Mouse (Mus musculus) myocyte (in vitro differentiated cells): ENCODE measurements around the gene Fam221a. TPM values are rescaled to one million over a fixed set of nuclear protein-coding genes. Genes with fewer than 3 reads are reported as not detected.
"Not testable (repeated sequence)": the region's sequence is repeated elsewhere in the genome, so short reads cannot be mapped to it uniquely, and the experiment has no call there.

Experiments
- H3K27me3 ChIP-seq: one replicate; pipeline ENCODE4 v1.6.1; 2011; ENCODE audit not compliant: control insufficient read depth, insufficient read depth, insufficient read length
- H3K36me3 ChIP-seq: one replicate; pipeline ENCODE4 v1.6.1; 2011; ENCODE audit not compliant: control insufficient read depth, insufficient read depth
- H3K4me2 ChIP-seq: one replicate; pipeline ENCODE4 v1.6.1; 2011; ENCODE audit warnings: low read depth, control low read depth
- H3K4me3 ChIP-seq: one replicate; pipeline ENCODE4 v1.5.1; 2011; ENCODE audit warnings: mild to moderate bottlenecking, control low read depth, moderate library complexity
- H3K79me2 ChIP-seq: one replicate; pipeline ENCODE4 v1.6.1; 2011; ENCODE audit not compliant: control insufficient read depth, insufficient read depth
- H3ac ChIP-seq: one replicate; pipeline ENCODE4 v1.6.1; 2011; ENCODE audit not compliant: control insufficient read depth, insufficient read length
- CEBPB ChIP-seq: IDR thresholded peaks from 2 replicates; pipeline ENCODE4 v1.6.1; 2011; ENCODE audit warnings: mild to moderate bottlenecking, moderate library complexity; ENCODE audit not compliant: poor library complexity, insufficient read depth, severe bottlenecking
- E2F4 ChIP-seq: IDR thresholded peaks from one replicate; pipeline ENCODE4 v1.6.1; 2011; ENCODE audit warnings: mild to moderate bottlenecking, control low read depth, moderate library complexity; ENCODE audit not compliant: insufficient read depth
- MAX ChIP-seq: IDR thresholded peaks from one replicate; pipeline ENCODE4 v1.6.1; 2011; ENCODE audit warnings: low read depth, mild to moderate bottlenecking, control low read depth
- MYOD1 ChIP-seq, 3 experiments: IDR thresholded peaks; one replicate each; pipeline ENCODE4 v1.6.1; 2011; ENCODE audit warnings: control low read depth in 2 of 3, low read depth in 2 of 3, mild to moderate bottlenecking in 2 of 3, moderate library complexity in 1 of 3; ENCODE audit not compliant: insufficient read length in 2 of 3, control insufficient read depth in 1 of 3
- MYOG ChIP-seq, 3 experiments: IDR thresholded peaks; one replicate each; pipeline ENCODE4 v1.6.1; 2011; ENCODE audit warnings: control low read depth in 2 of 3, low read depth in 2 of 3, mild to moderate bottlenecking in 2 of 3; ENCODE audit not compliant: insufficient read length in 2 of 3, control insufficient read depth in 1 of 3, insufficient read depth in 1 of 3
- POLR2A ChIP-seq: IDR thresholded peaks from one replicate; pipeline ENCODE4 v1.6.1; 2011; ENCODE audit warnings: low read depth, mild to moderate bottlenecking, control low read depth, moderate library complexity; ENCODE audit not compliant: insufficient read length
- POLR2AphosphoS2 ChIP-seq: IDR thresholded peaks from one replicate; pipeline ENCODE4 v1.6.1; 2011; ENCODE audit warnings: low read depth, control low read depth; ENCODE audit not compliant: insufficient read length
- REST ChIP-seq: IDR thresholded peaks from one replicate; pipeline ENCODE4 v1.6.1; 2011; ENCODE audit warnings: mild to moderate bottlenecking, control low read depth, moderate library complexity; ENCODE audit not compliant: insufficient read depth, insufficient read length
- SRF ChIP-seq: IDR thresholded peaks from one replicate; pipeline ENCODE4 v1.6.1; 2011; ENCODE audit warnings: low read depth; ENCODE audit not compliant: control insufficient read depth, insufficient read length
- TCF12 ChIP-seq: IDR thresholded peaks from one replicate; pipeline ENCODE4 v1.6.1; 2011; ENCODE audit warnings: mild to moderate bottlenecking, control low read depth; ENCODE audit not compliant: poor library complexity, insufficient read depth, severe bottlenecking
- TCF3 ChIP-seq: IDR thresholded peaks from one replicate; pipeline ENCODE4 v1.6.1; 2011; ENCODE audit warnings: low read depth, control low read depth; ENCODE audit not compliant: insufficient read length
- USF1 ChIP-seq: IDR thresholded peaks from one replicate; pipeline ENCODE4 v1.6.1; 2011; ENCODE audit warnings: low read depth, mild to moderate bottlenecking, control low read depth, moderate library complexity
- polyA plus RNA-seq: library from polyadenylated mRNA; unstranded; fragments of >200 nt; fragmentation: generic; extraction: Trizol; gene quantifications from one replicate; pipeline ENCODE4 v1.2.1, GENCODE M21; 2012; ENCODE audit warnings: missing spikeins

The Fam221a gene
- polyA plus RNA-seq, 1 experiment: 0.85 TPM

DNA sequence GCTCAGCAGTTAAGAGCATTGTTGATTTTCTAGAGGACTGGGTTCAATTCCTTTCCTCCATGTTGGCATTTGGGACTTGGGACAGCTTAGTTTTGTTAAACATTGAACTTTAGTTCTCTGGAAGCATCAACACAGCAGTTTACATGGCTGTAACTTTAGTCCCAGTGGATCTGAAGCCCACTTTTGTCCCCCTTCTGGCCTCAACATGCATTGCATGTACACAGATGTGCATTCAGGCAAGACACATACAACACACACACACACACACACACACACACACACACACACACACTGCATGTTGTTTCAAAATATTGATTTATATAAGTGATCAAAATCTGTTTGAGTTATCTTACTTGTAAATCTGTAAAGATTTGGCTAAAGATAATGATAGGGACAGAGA is 29.9 kb downstream of the Fam221a start:
- TF ChIP-seq POLR2AphosphoS2 (no peak), MYOD1 (IDR thresholded peaks at IDR 0.05; ENCODE audit: control insufficient read depth in 1 of 3, insufficient read length in 2 of 3, low read depth in 2 of 3) (no peak), E2F4 (no peak), MYOG (IDR thresholded peaks at IDR 0.05; ENCODE audit: control insufficient read depth in 1 of 3, insufficient read depth in 1 of 3, insufficient read length in 2 of 3, low read depth in 2 of 3) (no peak), CEBPB (no peak), TCF3 (no peak), TCF12 (no peak), USF1 (no peak), MAX (no peak), SRF (no peak), POLR2A (no peak)
- Histone ChIP-seq H3K4me3 (no peak overlapping the region), H3K36me3 (no peaks in the 10 kb centered on the region), H3ac (no peak overlapping the region), H3K79me2 (no peaks in the 10 kb centered on the region), H3K4me2 (no peak overlapping the region), H3K27me3 (no peaks in the 10 kb centered on the region)

DNA sequence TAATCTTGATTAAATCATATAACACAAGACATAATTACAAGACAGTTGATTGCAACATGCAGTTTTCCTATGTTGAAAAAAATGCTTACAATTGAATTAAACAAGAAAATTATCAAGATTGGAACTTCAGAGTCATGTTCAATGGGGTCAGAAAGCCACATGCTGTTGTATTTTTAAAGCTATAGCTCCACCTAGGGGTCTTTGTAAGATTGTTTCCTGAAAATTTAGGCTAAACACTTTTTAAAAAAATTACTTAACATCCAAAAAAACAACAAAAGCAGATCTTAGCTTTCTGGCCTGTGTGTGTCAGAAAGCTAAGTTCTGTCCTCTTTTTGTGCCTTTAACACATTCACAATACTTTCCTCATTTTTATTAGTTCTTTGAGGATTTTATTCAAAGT is 30.8 kb downstream of the Fam221a start:
- TF ChIP-seq POLR2AphosphoS2 (no peak), SRF (no peak), TCF3 (no peak), E2F4 (no peak), POLR2A (no peak), TCF12 (no peak), USF1 (no peak), MYOD1 (IDR thresholded peaks at IDR 0.05; ENCODE audit: control insufficient read depth in 1 of 3, insufficient read length in 2 of 3, low read depth in 2 of 3) (no peak), MYOG (IDR thresholded peaks at IDR 0.05; ENCODE audit: control insufficient read depth in 1 of 3, insufficient read depth in 1 of 3, insufficient read length in 2 of 3, low read depth in 2 of 3) (no peak)
- no peaks in the 10 kb centered on the region for H3K36me3 ChIP-seq
- H3K4me2 ChIP-seq: no peak overlapping the region
- H3ac ChIP-seq: no peak overlapping the region
- H3K4me3 ChIP-seq: no peak overlapping the region
- H3K27me3 ChIP-seq: no peaks in the 10 kb centered on the region
- no peaks in the 10 kb centered on the region for H3K79me2 ChIP-seq

DNA sequence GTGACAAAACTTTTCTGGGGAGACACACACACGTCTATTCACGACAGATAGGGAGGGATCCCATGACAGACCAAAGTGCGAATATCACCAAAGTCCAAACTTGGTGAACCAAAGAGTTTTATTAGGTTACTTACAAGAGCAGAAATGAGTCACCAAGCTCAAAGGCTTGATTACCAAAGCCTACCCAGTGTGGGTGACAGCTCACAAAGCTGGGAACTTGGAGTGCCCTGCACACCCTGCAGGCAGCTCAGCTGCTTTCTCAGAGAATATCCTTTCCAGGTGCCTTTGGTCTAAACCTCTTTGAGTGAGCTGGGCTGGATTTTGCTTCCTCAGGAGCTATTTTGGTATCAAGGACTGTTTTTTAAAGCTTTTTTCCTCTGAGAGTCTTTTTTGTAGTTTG is 43.3 kb downstream of the Fam221a start:
- H3K79me2 ChIP-seq: no peaks in the 10 kb centered on the region
- no peaks in the 10 kb centered on the region for H3K27me3 ChIP-seq
- H3K4me3 ChIP-seq: no peak overlapping the region
- no peaks in the 10 kb centered on the region for H3K36me3 ChIP-seq
- H3ac ChIP-seq: no peak overlapping the region
- no peak overlapping the region for H3K4me2 ChIP-seq
- no peak for TF ChIP-seq TCF3
- no peak for TF ChIP-seq SRF
- TF ChIP-seq POLR2AphosphoS2: no peak
- TF ChIP-seq E2F4: no peak
- no peak for TF ChIP-seq MAX
- no peak for TF ChIP-seq POLR2A
- TF ChIP-seq TCF12: no peak
- no peak for TF ChIP-seq MYOD1 (IDR thresholded peaks at IDR 0.05; ENCODE audit: control insufficient read depth in 1 of 3, insufficient read length in 2 of 3, low read depth in 2 of 3)
- no peak for TF ChIP-seq CEBPB
- no peak for TF ChIP-seq MYOG (IDR thresholded peaks at IDR 0.05; ENCODE audit: control insufficient read depth in 1 of 3, insufficient read depth in 1 of 3, insufficient read length in 2 of 3, low read depth in 2 of 3)
- no peak for TF ChIP-seq USF1
- no peak for TF ChIP-seq REST

DNA sequence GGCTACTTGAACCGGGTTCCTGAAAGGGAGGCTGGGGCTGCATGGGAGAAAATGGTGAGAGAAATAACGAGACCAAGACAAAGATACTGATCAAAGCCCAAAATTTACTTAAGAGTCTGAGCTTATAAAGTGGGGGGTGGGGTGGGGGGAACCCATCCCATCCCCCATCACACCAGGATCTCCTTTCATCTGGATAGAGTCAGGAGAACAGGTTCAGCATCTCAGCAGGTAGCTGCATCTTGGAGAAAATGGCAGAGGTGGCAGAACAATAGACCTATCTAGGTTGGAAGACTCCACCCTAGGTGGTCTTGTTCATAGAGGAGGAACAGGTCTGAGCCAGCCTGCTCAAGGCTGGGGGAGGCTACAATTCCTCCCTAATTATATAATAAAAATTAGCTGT is 45.4 kb downstream of the Fam221a start:
- not testable (repeated sequence) for H3K27me3 ChIP-seq, H3ac ChIP-seq, H3K4me2 ChIP-seq, H3K4me3 ChIP-seq, H3K36me3 ChIP-seq, H3K79me2 ChIP-seq

DNA sequence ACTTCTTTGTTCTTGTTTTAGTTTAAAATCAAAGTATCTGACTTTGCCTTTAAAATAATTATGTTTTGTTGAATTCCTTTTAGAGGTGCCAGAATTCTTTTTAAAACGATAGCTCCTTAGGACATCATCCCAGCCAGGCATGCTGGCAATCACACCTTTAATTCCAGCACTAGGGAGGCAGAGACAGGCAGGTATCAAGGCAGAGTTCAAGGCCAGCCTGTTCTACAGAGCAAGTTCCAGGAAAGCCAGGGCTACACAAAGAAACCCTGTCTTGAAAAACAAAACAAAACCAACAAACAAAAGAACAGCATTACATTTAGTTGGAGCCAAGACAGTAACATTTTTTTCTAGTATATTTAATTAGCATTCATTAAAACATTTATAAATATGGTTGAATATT is 48.4 kb downstream of the Fam221a start:
- no peaks in the 10 kb centered on the region for H3K27me3 ChIP-seq
- no peak overlapping the region for H3ac ChIP-seq
- no peak overlapping the region for H3K4me2 ChIP-seq
- no peaks in the 10 kb centered on the region for H3K79me2 ChIP-seq
- TF ChIP-seq USF1 (no peak), REST (no peak), MYOG (IDR thresholded peaks at IDR 0.05; ENCODE audit: control insufficient read depth in 1 of 3, insufficient read depth in 1 of 3, insufficient read length in 2 of 3, low read depth in 2 of 3) (no peak), MYOD1 (IDR thresholded peaks at IDR 0.05; ENCODE audit: control insufficient read depth in 1 of 3, insufficient read length in 2 of 3, low read depth in 2 of 3) (no peak), TCF12 (no peak), POLR2AphosphoS2 (no peak), POLR2A (no peak), E2F4 (no peak), CEBPB (no peak), SRF (no peak), MAX (no peak), TCF3 (no peak)
- H3K36me3 ChIP-seq: no peaks in the 10 kb centered on the region
- no peak overlapping the region for H3K4me3 ChIP-seq
